Mouse (Mus musculus): ENCODE results near the gene Prmt2. TPM values are rescaled to one million over a fixed set of nuclear protein-coding genes. Genes with fewer than 3 reads are reported as not detected.

Prmt2 gene
- polyA plus RNA-seq, 1 experiment from 2014 or later: 131 TPM

MicroRNA genes within 50 kb of the gene (microRNA counts, 519-probe panel; counts per million panel counts)
- microRNA mmu-miR-678: not detected

Small RNAs within 50 kb of the gene (microRNA-seq; reads per million reads assigned to microRNA genes)
- gene Mir678: not detected

Other genes with a start within 250 kb of the Prmt2 start
- 25.2 and 28.7 TPM in 2 replicates for gene Zfp280b, start 205.2 kb downstream of the Prmt2 start, polyA plus RNA-seq (2016; fragmentation: Nextera tagmentation; extraction: Ambion mirVana)
- gene Slc5a4b, start 126.9 kb downstream of the Prmt2 start, polyA plus RNA-seq (2016; fragmentation: Nextera tagmentation; extraction: Ambion mirVana): not detected in 2 replicates
- gene Slc5a4a, start 90.4 kb downstream of the Prmt2 start, polyA plus RNA-seq (2016; fragmentation: Nextera tagmentation; extraction: Ambion mirVana): not detected in 2 replicates
- 0.35 and 0.98 TPM in 2 replicates for gene S100b, start 16.0 kb upstream of the Prmt2 start, polyA plus RNA-seq (2016; fragmentation: Nextera tagmentation; extraction: Ambion mirVana)
- gene Dip2a, start 107.4 kb upstream of the Prmt2 start, polyA plus RNA-seq (2016; fragmentation: Nextera tagmentation; extraction: Ambion mirVana): 13.5 and 15.6 TPM in 2 replicates
- not detected in 2 replicates for gene AC141477.1, start 202.6 kb upstream of the Prmt2 start, polyA plus RNA-seq (2016; fragmentation: Nextera tagmentation; extraction: Ambion mirVana)
- 18.3 and 19.7 TPM in 2 replicates for gene Pcnt, start 204.9 kb upstream of the Prmt2 start, polyA plus RNA-seq (2016; fragmentation: Nextera tagmentation; extraction: Ambion mirVana)
- gene 2610028H24Rik, start 211.2 kb upstream of the Prmt2 start, polyA plus RNA-seq (2016; fragmentation: Nextera tagmentation; extraction: Ambion mirVana): not detected in 2 replicates
- 81.7 and 86.9 TPM in 2 replicates for gene Mcm3ap, start 231.1 kb upstream of the Prmt2 start, polyA plus RNA-seq (2016; fragmentation: Nextera tagmentation; extraction: Ambion mirVana)
- 9.2 and 9.3 TPM in 2 replicates for gene Ybey, start 231.2 kb upstream of the Prmt2 start, polyA plus RNA-seq (2016; fragmentation: Nextera tagmentation; extraction: Ambion mirVana)